Mouse (Mus musculus) hindbrain, embryonic 12.5 days (tissue): Measurements from ENCODE around the gene Gm20479. TPM values are rescaled to one million over a fixed set of nuclear protein-coding genes. Genes with fewer than 3 reads are reported as not detected.
A peak's percentile ranks its signal among the peaks of the same experiment; 100 is the strongest.

Experiments used
- ATAC-seq: fragments of 200-750 bp; cut with Nextera tagmentation; 2 replicates; pipeline ENCODE4 v1.8.0; 2017; ENCODE audit warnings: moderate TSS enrichment; ENCODE audit not compliant: low FRiP score
- H3K27ac ChIP-seq: fragments of 300-500 bp; sonication (generic); 2 replicates; pipeline ENCODE4 v1.5.1; 2016; ENCODE audit warnings: mild to moderate bottlenecking
- H3K27me3 ChIP-seq: fragments of 300-500 bp; sonication (generic); 2 replicates; pipeline ENCODE4 v1.6.1; 2016; ENCODE audit warnings: mild to moderate bottlenecking
- H3K36me3 ChIP-seq: fragments of 300-500 bp; sonication (generic); 2 replicates; pipeline ENCODE4 v1.6.1; 2016; ENCODE audit warnings: mild to moderate bottlenecking
- H3K4me1 ChIP-seq: fragments of 300-500 bp; sonication (generic); 2 replicates; pipeline ENCODE4 v1.6.1; 2016
- H3K4me2 ChIP-seq: fragments of 300-500 bp; sonication (generic); replicated peaks from 2 replicates; pipeline ENCODE4 v1.6.1; 2016; ENCODE audit warnings: mild to moderate bottlenecking
- H3K4me3 ChIP-seq: fragments of 300-500 bp; sonication (generic); 2 replicates; pipeline ENCODE4 v1.5.1; 2016; ENCODE audit warnings: mild to moderate bottlenecking
- H3K9ac ChIP-seq: fragments of 300-500 bp; sonication (generic); 2 replicates; pipeline ENCODE4 v1.6.1; 2016; ENCODE audit warnings: mild to moderate bottlenecking, moderate library complexity
- H3K9me3 ChIP-seq: fragments of 300-500 bp; sonication (generic); replicated peaks from 2 replicates; pipeline ENCODE4 v1.6.1; 2016; ENCODE audit warnings: mild to moderate bottlenecking
- WGBS: fragments of 180-500 bp; shearing (Covaris S2); methylation state at CpG from one replicate; pipeline ENCODE4 v1.1.7; 2016; 5-methylcytosine and 5-hydroxymethylcytosine counted together
- polyA plus RNA-seq: library from polyadenylated mRNA; unstranded; fragments of >200 nt; fragmentation: Nextera tagmentation; extraction: Ambion mirVana; gene quantifications from 2 replicates; pipeline ENCODE4 v1.2.1, GENCODE M21; 2016

Gene Gm20479
- polyA plus RNA-seq, 1 experiment from 2014 or later: 0.43 TPM

DNA sequence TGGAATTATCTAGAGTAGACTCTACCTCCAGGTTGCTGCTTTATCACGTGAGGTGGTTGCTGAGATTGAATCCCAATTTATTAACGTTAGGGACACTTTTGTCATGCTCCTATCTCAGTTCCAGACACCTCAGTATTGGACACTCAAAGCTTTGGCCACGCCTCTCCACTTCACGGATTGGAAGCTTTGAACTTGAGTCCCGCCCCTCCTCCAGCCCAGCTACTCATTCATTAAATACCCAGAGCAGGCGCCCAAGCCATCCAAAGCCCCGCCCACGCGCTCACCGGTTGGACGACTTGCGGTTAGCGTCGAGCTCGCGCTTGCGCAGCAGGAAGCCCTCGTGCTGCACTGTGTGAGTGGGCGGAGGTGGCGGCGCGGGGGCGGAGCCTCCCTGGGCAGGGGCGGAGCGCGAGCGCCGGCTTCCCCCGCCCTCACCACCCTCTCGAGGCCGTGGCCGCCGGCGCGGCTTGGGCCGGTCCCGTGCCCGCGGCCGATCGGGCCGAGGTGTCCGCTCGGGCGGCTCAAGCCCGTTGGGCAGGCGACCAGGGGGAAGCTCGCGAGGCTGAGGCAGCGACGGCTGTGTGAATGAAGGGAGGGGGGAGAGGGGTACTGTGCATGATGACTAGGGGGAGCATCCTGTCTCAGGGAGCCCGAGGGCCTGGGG, 4.2 kb upstream of the Gm20479 start:
- ATAC-seq: peak; percentile 94
- H3K9me3 ChIP-seq: no peaks in the 10 kb centered on the region; the same call in 1 of the 2 replicates
- peaks cover 68% of the 10 kb centered on the region for H3K27me3 ChIP-seq
- peaks cover 3% of the 10 kb centered on the region; the same call in 1 of the 2 replicates for H3K4me1 ChIP-seq
- peak overlapping the region; percentile 64 for H3K4me2 ChIP-seq
- under 1% methylated on average over 52 of the region's 52 CpGs for WGBS
- H3K27ac ChIP-seq: no peak overlapping the region
- peak overlapping the region; percentile 67 for H3K9ac ChIP-seq
- peak overlapping the region; percentile 50 for H3K4me3 ChIP-seq
- H3K36me3 ChIP-seq: no peaks in the 10 kb centered on the region

GRCm38 (mm10) chr7:27360749-27361148, 3.5 kb upstream of the Gm20479 start:
- Histone ChIP-seq H3K4me1 (peaks cover 6% of the 10 kb centered on the region; the same call in 1 of the 2 replicates), H3K27me3 (peaks cover 62% of the 10 kb centered on the region), H3K9ac (no peak overlapping the region), H3K4me2 (peak overlapping the region; percentile 64), H3K36me3 (no peaks in the 10 kb centered on the region), H3K4me3 (peak overlapping the region; percentile 50), H3K27ac (no peak overlapping the region), H3K9me3 (no peaks in the 10 kb centered on the region; the same call in 1 of the 2 replicates)
- no peak for ATAC-seq
- WGBS: 57% methylated on average over 6 of the region's 6 CpGs

GRCm38 (mm10) chr7:27359706-27360358, 2.6 kb upstream of the Gm20479 start:
- Histone ChIP-seq H3K4me3 (no peak overlapping the region), H3K27me3 (peaks cover 53% of the 10 kb centered on the region), H3K9me3 (no peaks in the 10 kb centered on the region; the same call in 1 of the 2 replicates), H3K9ac (no peak overlapping the region), H3K4me2 (no peak overlapping the region), H3K36me3 (no peaks in the 10 kb centered on the region), H3K4me1 (peaks cover 6% of the 10 kb centered on the region), H3K27ac (no peak overlapping the region)
- no peak for ATAC-seq
- WGBS: 83% methylated on average over 9 of the region's 9 CpGs

DNA sequence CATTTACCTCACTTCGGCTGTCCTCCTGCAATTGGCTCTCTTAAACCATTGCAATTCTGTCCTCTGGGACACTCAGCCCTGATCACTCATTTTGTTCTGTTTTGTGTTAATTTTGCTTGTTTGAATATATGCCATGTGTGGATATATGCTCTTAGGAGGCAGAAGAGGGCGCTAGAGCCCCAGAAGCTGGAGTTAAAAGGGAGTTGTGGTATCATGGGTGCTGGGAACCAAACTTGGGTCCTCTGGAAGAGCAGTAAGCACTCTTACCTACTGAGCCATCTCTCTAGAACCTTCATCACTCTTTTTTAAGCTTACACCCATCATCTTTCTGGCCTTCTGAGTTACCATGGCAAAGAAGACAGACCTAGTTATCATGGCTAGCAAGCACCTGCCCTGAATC, 1.9 kb upstream of the Gm20479 start:
- no peak overlapping the region for H3K4me2 ChIP-seq
- no peak overlapping the region for H3K4me3 ChIP-seq
- H3K27ac ChIP-seq: no peak overlapping the region
- WGBS: 77% methylated on average over 2 of the region's 2 CpGs
- H3K9me3 ChIP-seq: no peaks in the 10 kb centered on the region; the same call in 1 of the 2 replicates
- no peaks in the 10 kb centered on the region for H3K36me3 ChIP-seq
- no peak overlapping the region for H3K9ac ChIP-seq
- peaks cover 13% of the 10 kb centered on the region for H3K4me1 ChIP-seq
- peaks cover 47% of the 10 kb centered on the region for H3K27me3 ChIP-seq
- ATAC-seq: no peak

DNA sequence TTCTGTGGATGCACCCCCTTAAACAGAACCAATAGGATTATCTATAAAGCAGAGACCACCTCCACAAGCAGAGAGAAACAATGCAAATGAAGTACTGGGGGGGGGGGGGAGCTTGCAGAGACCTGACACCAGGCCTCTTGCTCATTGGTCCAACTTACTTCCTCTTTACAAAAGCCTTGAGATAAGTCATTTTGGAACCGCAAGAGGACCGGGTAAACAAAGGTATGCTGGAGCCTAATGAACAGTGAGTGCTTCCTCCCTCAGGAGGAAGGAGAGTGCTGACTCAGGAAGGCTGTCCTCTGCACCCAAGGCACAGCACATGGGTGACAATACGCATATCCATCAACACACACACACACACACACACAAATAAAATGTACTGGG, 368 bp upstream of the Gm20479 start:
- H3K4me1 ChIP-seq: peaks cover 15% of the 10 kb centered on the region
- no peak overlapping the region for H3K9ac ChIP-seq
- H3K4me3 ChIP-seq: no peak overlapping the region
- WGBS: 23% methylated on average over 3 of the region's 3 CpGs
- H3K27me3 ChIP-seq: peaks cover 32% of the 10 kb centered on the region
- H3K4me2 ChIP-seq: no peak overlapping the region
- 0 out of 2 replicates have a peak overlapping the region, but pooled peaks have one; percentile 23 for H3K27ac ChIP-seq
- H3K36me3 ChIP-seq: peaks cover 10% of the 10 kb centered on the region; the same call in 1 of the 2 replicates
- no peaks in the 10 kb centered on the region; the same call in 1 of the 2 replicates for H3K9me3 ChIP-seq
- ATAC-seq: no peak

DNA sequence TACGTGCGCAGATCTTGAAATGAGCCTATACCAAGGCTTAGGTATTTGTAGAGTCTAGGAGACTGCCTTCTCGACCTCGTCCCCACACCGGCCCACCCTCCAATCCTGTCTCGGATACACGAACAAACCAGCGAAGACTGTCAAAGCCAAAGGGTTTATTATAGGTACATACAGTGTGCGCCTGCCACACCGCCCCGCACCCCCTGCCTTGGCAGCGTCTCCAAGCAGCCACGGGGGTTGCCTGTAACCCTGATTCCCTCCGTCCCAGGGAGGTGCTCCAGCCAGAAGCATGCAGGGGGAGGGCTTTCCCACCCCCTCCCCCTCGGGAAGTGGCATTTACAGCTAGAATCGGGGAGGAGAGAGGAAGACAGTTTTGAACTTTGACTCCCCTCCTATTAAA, 971 bp downstream of the Gm20479 start:
- Histone ChIP-seq H3K36me3 (peaks cover 21% of the 10 kb centered on the region), H3K4me3 (peak overlapping the region; percentile 69), H3K4me1 (peaks cover 15% of the 10 kb centered on the region), H3K27ac (no peak overlapping the region), H3K9ac (peak overlapping the region; percentile 2; the same call in 1 of the 2 replicates), H3K9me3 (no peaks in the 10 kb centered on the region; the same call in 1 of the 2 replicates), H3K4me2 (peak overlapping the region; percentile 68), H3K27me3 (peaks cover 27% of the 10 kb centered on the region)
- peak; percentile 60 for ATAC-seq
- 2% methylated on average over 16 of the region's 16 CpGs for WGBS

DNA sequence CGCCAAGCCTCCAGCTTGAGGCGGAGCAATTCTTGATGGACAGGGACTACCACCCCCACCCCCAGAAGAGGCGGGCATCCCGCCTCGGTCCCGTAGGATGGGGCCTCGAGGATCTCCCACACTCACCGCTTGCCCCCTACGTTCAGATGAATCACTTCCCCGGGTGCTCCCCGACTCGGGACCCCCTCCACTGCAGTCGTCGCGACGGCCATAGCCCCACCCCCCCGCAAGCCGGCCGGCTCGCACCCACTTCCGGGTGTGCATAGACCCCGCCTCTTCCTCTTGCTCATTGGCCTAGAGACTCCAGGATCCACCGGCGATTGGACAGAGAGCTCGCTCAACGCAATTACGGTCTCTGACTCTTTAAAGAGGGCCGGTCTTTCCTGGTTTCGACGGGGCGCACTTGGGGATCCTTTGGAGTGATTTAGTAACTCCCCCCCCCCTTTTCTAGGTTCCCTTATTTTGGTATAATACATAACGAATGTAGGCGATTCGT, 1.4 kb downstream of the Gm20479 start, which contains the start of gene Shkbp1:
Shkbp1 (minus strand) TSS at position 275 of the 496 bp plus-strand sequence.
- H3K4me2 ChIP-seq: peak within 1 kb of the TSS; percentile 68
- under 1% methylated on average over 34 of the region's 34 CpGs for WGBS
- peak within 1 kb of the TSS; percentile 68 for H3K9ac ChIP-seq
- peak; percentile 95 for ATAC-seq
- H3K4me1 ChIP-seq: peaks cover 15% of the 10 kb centered on the region
- H3K27me3 ChIP-seq: peaks cover 27% of the 10 kb centered on the region
- peak within 1 kb of the TSS; percentile 69 for H3K4me3 ChIP-seq
- H3K9me3 ChIP-seq: no peaks in the 10 kb centered on the region; the same call in 1 of the 2 replicates
- H3K36me3 ChIP-seq: peaks cover 23% of the 10 kb centered on the region
- H3K27ac ChIP-seq: peak within 1 kb of the TSS; percentile 36; the same call in 1 of the 2 replicates

DNA sequence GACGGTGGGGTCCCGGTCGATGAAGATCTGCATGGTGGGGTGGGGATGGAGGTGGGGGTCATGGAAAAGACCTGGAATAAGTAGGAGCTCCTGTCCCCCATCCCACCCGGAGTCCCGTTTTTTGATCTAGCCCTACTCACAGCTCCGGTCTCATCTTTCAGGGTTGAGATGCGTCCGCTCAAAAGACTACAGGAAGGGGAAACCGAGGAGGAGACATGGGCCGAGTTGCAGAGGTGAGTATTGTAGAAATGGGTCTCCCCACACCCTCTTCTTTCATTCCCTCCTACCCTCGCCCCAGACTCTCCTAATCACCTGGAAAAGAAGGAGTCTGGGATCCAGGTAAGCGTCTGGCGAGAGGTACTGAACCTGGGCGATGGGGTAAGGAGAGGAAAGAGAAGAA, 2.0 kb downstream of the Gm20479 start:
- H3K36me3 ChIP-seq: peaks cover 28% of the 10 kb centered on the region
- WGBS: 6% methylated on average over 14 of the region's 14 CpGs
- no peaks in the 10 kb centered on the region; the same call in 1 of the 2 replicates for H3K9me3 ChIP-seq
- H3K4me1 ChIP-seq: peaks cover 15% of the 10 kb centered on the region
- H3K4me2 ChIP-seq: peak overlapping the region; percentile 68
- H3K27me3 ChIP-seq: peaks cover 27% of the 10 kb centered on the region
- H3K4me3 ChIP-seq: peak overlapping the region; percentile 69
- H3K27ac ChIP-seq: no peak overlapping the region
- ATAC-seq: peak; percentile 4
- peak overlapping the region; percentile 68 for H3K9ac ChIP-seq

DNA sequence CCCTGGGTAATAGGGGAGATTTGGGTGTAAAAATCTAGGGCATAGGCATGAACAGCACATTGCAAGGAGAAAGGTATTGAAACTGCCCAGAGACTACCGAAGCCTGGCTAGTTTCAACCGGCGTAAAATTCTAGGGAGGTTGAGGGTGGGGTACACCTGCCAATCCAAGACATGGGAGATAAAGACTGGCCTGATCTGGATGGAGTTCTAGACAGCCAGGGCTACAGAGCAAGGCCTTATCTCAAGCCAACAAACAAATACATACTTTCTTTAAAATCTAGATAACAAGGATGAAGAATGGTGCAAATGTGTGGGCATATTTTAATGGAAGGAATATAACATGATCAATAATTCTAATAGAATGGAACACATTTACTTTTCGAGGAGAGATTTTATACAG, 2.4 kb downstream of the Gm20479 start:
- WGBS: 45% methylated on average over 4 of the region's 4 CpGs
- peak overlapping the region; percentile 68 for H3K4me2 ChIP-seq
- H3K9me3 ChIP-seq: no peaks in the 10 kb centered on the region; the same call in 1 of the 2 replicates
- H3K9ac ChIP-seq: peak overlapping the region; percentile 68
- no peak overlapping the region for H3K27ac ChIP-seq
- peaks cover 31% of the 10 kb centered on the region for H3K36me3 ChIP-seq
- peaks cover 25% of the 10 kb centered on the region for H3K27me3 ChIP-seq
- no peak for ATAC-seq
- peaks cover 15% of the 10 kb centered on the region for H3K4me1 ChIP-seq
- peak overlapping the region; percentile 69 for H3K4me3 ChIP-seq

GRCm38 (mm10) chr7:27354144-27354543, 3.1 kb downstream of the Gm20479 start:
- Histone ChIP-seq H3K4me1 (peaks cover 15% of the 10 kb centered on the region), H3K4me2 (peak overlapping the region; percentile 68), H3K27me3 (peaks cover 23% of the 10 kb centered on the region), H3K36me3 (peaks cover 38% of the 10 kb centered on the region), H3K27ac (no peak overlapping the region), H3K9me3 (no peaks in the 10 kb centered on the region), H3K4me3 (peak overlapping the region; percentile 69), H3K9ac (peak overlapping the region; percentile 68)
- no peak for ATAC-seq
- 30% methylated on average over 6 of the region's 6 CpGs for WGBS

- Histone ChIP-seq H3K27ac (no peak overlapping the region), H3K9me3 (no peaks in the 10 kb centered on the region), H3K4me2 (no peak overlapping the region), H3K4me1 (no peaks in the 10 kb centered on the region), H3K4me3 (no peak overlapping the region), H3K36me3 (peaks cover 85% of the 10 kb centered on the region), H3K9ac (no peak overlapping the region), H3K27me3 (no peaks in the 10 kb centered on the region)
- WGBS: 21% methylated on average over 6 of the region's 6 CpGs
- peak; percentile 44; the same call in 1 of the 2 replicates for ATAC-seq
Measured at GRCm38 (mm10) chr7:27345444-27345843, 11.8 kb downstream of the Gm20479 start.

- WGBS: 33% methylated on average over 4 of the region's 4 CpGs
Measured at GRCm38 (mm10) chr7:27342595-27342994, 14.6 kb downstream of the Gm20479 start.

More at GRCm38 (mm10) chr7:27342595-27342994, 14.6 kb downstream of the Gm20479 start:
- ATAC-seq: no peak
- H3K27me3 ChIP-seq: peaks cover 17% of the 10 kb centered on the region
- no peak overlapping the region for H3K4me2 ChIP-seq
- H3K9ac ChIP-seq: no peak overlapping the region
- H3K27ac ChIP-seq: no peak overlapping the region
- H3K9me3 ChIP-seq: no peaks in the 10 kb centered on the region
- peaks cover 8% of the 10 kb centered on the region for H3K4me1 ChIP-seq
- H3K4me3 ChIP-seq: no peak overlapping the region
- peaks cover 59% of the 10 kb centered on the region for H3K36me3 ChIP-seq
